Mouse (Mus musculus) lung, embryonic 16.5 days (tissue): ENCODE data around the gene Fbxo46. TPM values are rescaled to one million over a fixed set of nuclear protein-coding genes. Genes with fewer than 3 reads are reported as not detected.
"Not testable (repeated sequence)": the region's sequence is repeated elsewhere in the genome, so short reads cannot be mapped to it uniquely, and the experiment has no call there.

ENCODE experiments used
- ATAC-seq: fragments of 200-750 bp; cut with Nextera tagmentation; 2 replicates; pipeline ENCODE4 v1.8.0; 2017; ENCODE audit warnings: low read depth, mild to moderate bottlenecking, moderate library complexity
- H3K27ac ChIP-seq: fragments of 300-500 bp; sonication (generic); 2 replicates; pipeline ENCODE4 v1.5.1; 2014; ENCODE audit warnings: mild to moderate bottlenecking, control low read depth, low read length
- H3K27me3 ChIP-seq: fragments of 300-500 bp; sonication (generic); 2 replicates; pipeline ENCODE4 v1.6.1; 2014; ENCODE audit warnings: low read depth, low read length, mixed read lengths; ENCODE audit not compliant: control insufficient read depth, insufficient read depth
- H3K36me3 ChIP-seq: fragments of 300-500 bp; sonication (generic); 2 replicates; pipeline ENCODE4 v1.6.1; 2014; ENCODE audit warnings: low read length; ENCODE audit not compliant: control insufficient read depth, insufficient read depth
- H3K4me1 ChIP-seq: fragments of 300-500 bp; sonication (generic); replicated peaks from 2 replicates; pipeline ENCODE4 v1.6.1; 2014; ENCODE audit warnings: low read length, mixed read lengths; ENCODE audit not compliant: control insufficient read depth, insufficient read depth
- H3K4me2 ChIP-seq: fragments of 300-500 bp; sonication (generic); 2 replicates; pipeline ENCODE4 v1.6.1; 2014; ENCODE audit warnings: low read depth, low read length, control low read depth
- H3K4me3 ChIP-seq: fragments of 300-500 bp; sonication (generic); 2 replicates; pipeline ENCODE4 v1.5.1; 2014; ENCODE audit warnings: mild to moderate bottlenecking, low read length, control low read depth
- H3K9ac ChIP-seq: fragments of 300-500 bp; sonication (generic); 2 replicates; pipeline ENCODE4 v1.6.1; 2014; ENCODE audit warnings: low read length, control low read depth
- H3K9me3 ChIP-seq: fragments of 300-500 bp; sonication (generic); 2 replicates; pipeline ENCODE4 v1.6.1; 2016; ENCODE audit warnings: low read length; ENCODE audit not compliant: control insufficient read depth
- WGBS: fragments of 180-500 bp; shearing (Covaris S2); extraction: QIAGEN DNeasy Blood & Tissue Kit; methylation state at CpG from one replicate; pipeline ENCODE4 v1.1.7; 2014; 5-methylcytosine and 5-hydroxymethylcytosine counted together
- polyA plus RNA-seq: library from polyadenylated mRNA; unstranded; fragments of >200 nt; fragmentation: Nextera tagmentation; extraction: Ambion mirVana; gene quantifications from 2 replicates; pipeline ENCODE4 v1.2.1, GENCODE M21; 2015

Gene Fbxo46
- polyA plus RNA-seq, 1 experiment from 2014 or later = 16.3 TPM

DNA sequence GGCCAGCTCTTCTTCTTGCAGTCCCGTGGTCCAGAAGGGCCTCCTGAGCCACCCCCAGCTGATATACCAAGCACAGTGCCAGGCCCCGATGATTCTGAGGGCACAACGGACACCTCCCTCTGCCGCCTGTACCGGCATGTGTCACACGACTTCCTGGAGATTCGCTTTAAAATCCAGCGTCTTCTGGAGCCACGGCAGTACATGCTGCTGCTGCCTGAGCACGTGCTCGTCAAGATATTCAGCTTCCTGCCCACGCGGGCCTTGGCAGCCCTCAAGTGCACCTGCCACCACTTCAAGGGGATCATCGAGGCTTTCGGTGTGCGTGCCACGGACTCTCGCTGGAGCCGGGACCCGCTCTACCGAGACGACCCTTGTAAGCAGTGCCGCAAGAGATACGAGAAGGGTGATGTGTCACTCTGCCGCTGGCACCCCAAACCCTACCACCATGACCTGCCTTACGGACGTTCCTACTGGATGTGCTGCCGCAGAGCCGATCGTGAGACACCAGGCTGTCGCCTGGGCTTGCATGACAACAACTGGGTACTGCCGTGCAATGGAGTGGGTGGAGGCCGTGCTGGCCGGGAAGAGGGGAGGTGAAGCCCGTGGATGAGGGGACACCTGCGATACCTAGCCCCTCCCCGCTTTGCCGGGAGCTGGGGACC is 17.1 kb downstream of the Fbxo46 start:
- H3K4me2 ChIP-seq = no peak overlapping the region
- 88% methylated on average over 38 of the region's 38 CpGs for WGBS
- H3K27me3 ChIP-seq = no peaks in the 10 kb centered on the region
- peaks cover 3% of the 10 kb centered on the region for H3K4me1 ChIP-seq
- H3K36me3 ChIP-seq = peaks cover 27% of the 10 kb centered on the region
- H3K9me3 ChIP-seq = no peaks in the 10 kb centered on the region
- 0 out of 2 replicates have a peak, but pooled peaks have one; percentile 6 for ATAC-seq
- H3K4me3 ChIP-seq = no peak overlapping the region
- no peak overlapping the region for H3K27ac ChIP-seq
- H3K9ac ChIP-seq = no peak overlapping the region

DNA sequence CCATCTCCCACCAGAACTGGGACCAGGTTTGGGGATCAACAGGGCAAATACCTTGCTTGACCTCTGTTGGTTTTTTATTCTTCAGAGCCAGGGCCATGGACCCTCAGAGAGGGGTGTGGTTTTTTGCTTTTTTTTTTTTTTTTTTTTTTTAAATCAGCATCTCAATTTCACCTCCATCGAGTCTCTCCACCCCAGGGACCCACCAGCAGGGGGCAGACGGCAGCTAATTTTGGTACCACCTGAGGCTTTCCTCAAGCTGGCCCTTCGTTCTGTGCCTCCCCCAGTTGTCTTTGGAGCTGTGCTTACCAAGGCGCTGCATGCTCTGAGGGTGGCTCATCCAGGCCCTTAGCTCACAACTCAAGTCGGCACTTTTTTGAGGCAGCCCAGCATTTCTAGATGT is 17.7 kb downstream of the Fbxo46 start:
- Histone ChIP-seq H3K36me3 (peaks cover 27% of the 10 kb centered on the region), H3K9ac (no peak overlapping the region), H3K4me2 (no peak overlapping the region), H3K27me3 (no peaks in the 10 kb centered on the region), H3K9me3 (no peaks in the 10 kb centered on the region), H3K4me3 (no peak overlapping the region), H3K27ac (no peak overlapping the region), H3K4me1 (no peaks in the 10 kb centered on the region)
- no peak for ATAC-seq
- 37% methylated on average over 5 of the region's 5 CpGs for WGBS

DNA sequence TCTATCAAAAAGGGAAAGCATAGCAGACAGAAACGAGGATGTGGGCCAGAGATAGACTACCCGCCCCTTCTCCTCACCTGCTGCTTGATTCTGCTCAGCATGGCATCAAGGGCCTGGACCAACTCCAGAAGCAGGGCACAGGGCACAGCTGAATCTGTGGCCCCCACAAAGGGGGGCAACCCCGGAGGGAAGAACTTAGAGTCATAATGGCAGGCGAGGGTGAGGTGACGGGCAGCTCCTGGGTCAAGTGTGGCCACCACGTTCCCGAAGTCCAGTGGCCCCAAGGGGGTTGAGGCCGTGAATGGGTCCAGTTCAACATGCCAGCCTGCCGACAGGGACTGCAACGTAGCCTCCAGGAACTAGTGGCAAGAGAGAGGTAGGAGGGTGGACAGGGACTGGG is 27.1 kb downstream of the Fbxo46 start:
- 86% methylated on average over 10 of the region's 10 CpGs for WGBS
- H3K4me1 ChIP-seq = peaks cover 18% of the 10 kb centered on the region
- H3K27me3 ChIP-seq = no peaks in the 10 kb centered on the region
- H3K4me3 ChIP-seq = no peak overlapping the region
- H3K4me2 ChIP-seq = no peak overlapping the region
- H3K9ac ChIP-seq = no peak overlapping the region
- no peaks in the 10 kb centered on the region for H3K9me3 ChIP-seq
- no peak for ATAC-seq
- no peak overlapping the region for H3K27ac ChIP-seq
- peaks cover 5% of the 10 kb centered on the region for H3K36me3 ChIP-seq

DNA sequence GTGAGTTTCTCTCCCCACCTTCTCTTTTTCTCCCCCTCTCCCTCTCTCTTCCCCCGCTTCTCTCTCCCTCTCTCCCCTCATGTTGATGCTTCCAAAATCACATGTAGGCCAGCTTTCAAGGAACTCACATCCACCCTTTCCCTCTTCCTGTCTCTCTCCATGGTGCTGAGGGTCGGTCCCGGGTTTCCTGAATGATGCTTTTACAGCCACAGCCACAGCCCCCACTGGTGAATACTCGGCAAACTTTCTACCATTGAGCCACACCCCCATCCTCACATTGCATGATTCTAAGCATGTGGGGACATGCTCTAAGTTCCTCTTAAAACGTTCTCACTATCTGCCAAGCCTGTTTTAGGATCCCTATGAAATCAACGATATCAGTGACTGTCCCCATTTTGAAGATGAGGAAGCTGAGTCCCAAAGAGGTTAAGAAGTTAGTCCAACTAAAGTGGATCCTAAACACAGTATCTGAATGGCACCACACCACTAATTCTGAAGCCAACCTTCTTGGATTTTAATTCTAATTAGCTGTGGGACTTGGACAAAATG is 27.9 kb downstream of the Fbxo46 start:
- Histone ChIP-seq H3K27me3 (no peaks in the 10 kb centered on the region), H3K4me1 (peaks cover 18% of the 10 kb centered on the region), H3K4me3 (no peak overlapping the region), H3K27ac (no peak overlapping the region), H3K4me2 (no peak overlapping the region), H3K36me3 (peaks cover 10% of the 10 kb centered on the region), H3K9ac (no peak overlapping the region), H3K9me3 (no peaks in the 10 kb centered on the region)
- no peak for ATAC-seq
- WGBS = 50% methylated on average over 6 of the region's 6 CpGs

DNA sequence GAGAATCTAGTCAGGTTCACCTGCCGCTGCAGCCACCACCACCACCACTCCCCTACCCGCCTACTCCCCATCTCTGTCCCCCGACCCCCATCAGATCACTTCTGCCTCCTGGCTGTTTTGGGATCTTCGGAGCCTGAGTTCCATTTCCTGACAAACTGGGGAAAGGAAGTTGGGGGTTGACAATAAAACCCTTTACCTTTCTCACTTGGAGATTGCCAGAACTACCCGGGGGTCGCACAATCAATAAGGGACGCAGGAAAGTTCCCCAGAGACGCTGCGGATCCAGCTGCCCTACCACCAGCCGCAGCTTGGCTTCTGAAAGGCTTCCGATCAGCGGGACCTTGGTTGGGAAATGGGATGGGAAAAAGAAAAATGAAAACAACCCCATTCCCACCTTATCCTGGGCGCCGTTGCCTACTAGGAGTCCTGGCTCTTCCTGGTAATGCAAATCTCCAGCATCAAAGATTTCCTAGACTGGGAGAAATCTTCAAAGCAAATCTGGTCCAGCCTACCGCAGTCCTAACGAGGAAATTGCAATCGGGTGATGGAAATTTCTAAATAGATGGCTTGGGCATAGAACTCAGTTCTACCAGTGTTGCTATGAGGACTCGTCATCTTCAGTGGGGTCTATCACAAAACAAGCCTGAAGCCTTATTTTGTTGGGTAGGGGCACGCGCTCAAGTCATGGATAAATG is 28.7 kb downstream of the Fbxo46 start:
- WGBS = 12% methylated on average over 20 of the region's 20 CpGs

DNA sequence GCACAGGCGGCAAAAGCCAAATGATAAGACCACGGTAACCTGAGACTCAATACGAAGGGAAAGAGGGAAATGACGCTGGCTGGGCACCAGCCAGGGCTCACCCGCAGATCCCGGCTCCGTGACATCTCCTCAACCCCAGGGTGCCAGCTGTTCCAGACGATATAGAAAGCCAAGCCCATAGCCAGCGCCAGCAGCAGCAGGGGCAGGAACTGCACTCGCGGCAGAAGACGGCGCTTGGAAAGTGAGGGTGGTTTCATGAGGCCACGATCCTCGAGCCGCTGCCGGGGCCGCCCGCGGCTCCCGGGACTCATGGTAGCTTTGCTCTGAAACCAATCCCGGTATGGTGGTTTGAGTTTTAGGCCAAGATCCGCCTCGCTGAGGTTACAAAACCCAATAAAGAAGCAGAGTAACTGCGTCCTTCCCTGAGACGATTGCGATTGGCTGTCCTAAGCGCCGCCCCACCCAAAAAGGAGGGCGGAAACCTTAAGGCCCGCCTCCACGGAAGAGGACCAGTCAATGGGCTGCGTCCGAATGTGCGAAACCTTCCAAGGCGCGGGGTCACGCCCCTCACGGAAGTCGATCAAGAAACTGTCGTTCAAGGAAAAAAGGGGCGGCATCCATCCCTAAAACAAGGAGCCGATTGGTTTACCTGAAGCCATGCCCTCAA is 29.3 kb downstream of the Fbxo46 start, which contains the start of gene Qpctl:
Gene Qpctl, minus strand, starts transcription at position 417 of the 667 bp plus-strand sequence.
- Histone ChIP-seq H3K9me3 (no peaks in the 10 kb centered on the region), H3K4me2 (peak within 1 kb of the TSS; percentile 94), H3K9ac (peak within 1 kb of the TSS; percentile 86), H3K4me3 (peak within 1 kb of the TSS; percentile 84), H3K27ac (peak within 1 kb of the TSS; percentile 91), H3K36me3 (peaks cover 17% of the 10 kb centered on the region), H3K4me1 (peaks cover 18% of the 10 kb centered on the region), H3K27me3 (no peaks in the 10 kb centered on the region)
- 0% methylated on average over 43 of the region's 43 CpGs for WGBS
- ATAC-seq = peak; percentile 98

More for the DNA sequence above, 28.7 kb downstream of the Fbxo46 start:
- Histone ChIP-seq H3K4me1 (peaks cover 18% of the 10 kb centered on the region), H3K4me2 (peak overlapping the region; percentile 94), H3K9me3 (no peaks in the 10 kb centered on the region), H3K27ac (peak overlapping the region; percentile 91), H3K9ac (peak overlapping the region; percentile 71), H3K4me3 (peak overlapping the region; percentile 84), H3K36me3 (peaks cover 12% of the 10 kb centered on the region), H3K27me3 (no peaks in the 10 kb centered on the region)
- ATAC-seq = no peak

DNA sequence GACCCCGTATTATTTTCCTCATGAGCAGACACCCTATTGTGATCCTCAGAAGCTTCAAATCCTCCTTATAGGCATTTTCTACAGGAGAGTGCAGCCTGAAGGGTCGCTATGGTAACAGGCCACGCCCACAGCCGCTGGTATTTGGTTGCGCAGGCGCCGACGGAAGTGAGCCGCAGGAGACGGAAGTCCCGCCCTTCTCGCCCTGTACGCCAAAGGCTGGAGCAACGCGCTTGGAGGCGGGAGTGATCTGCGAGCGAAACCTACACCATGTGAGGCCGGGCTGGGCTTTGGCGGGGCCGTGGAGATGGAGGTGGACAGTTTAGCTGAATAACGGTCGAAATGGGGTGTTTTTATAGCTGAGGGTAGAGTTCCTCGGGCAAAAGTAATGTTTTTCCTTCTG is 30.0 kb downstream of the Fbxo46 start, which contains the start of gene Snrpd2:
Gene Snrpd2, plus strand, starts transcription at position 97 of the 400 bp plus-strand sequence.
- Histone ChIP-seq H3K9ac (peak within 1 kb of the TSS; percentile 86), H3K36me3 (peaks cover 19% of the 10 kb centered on the region), H3K9me3 (no peaks in the 10 kb centered on the region), H3K4me3 (peak within 1 kb of the TSS; percentile 84), H3K27me3 (no peaks in the 10 kb centered on the region), H3K4me2 (peak within 1 kb of the TSS; percentile 94), H3K27ac (peak within 1 kb of the TSS; percentile 91), H3K4me1 (peaks cover 18% of the 10 kb centered on the region)
- peak; percentile 91 for ATAC-seq
- 0% methylated on average over 24 of the region's 24 CpGs for WGBS

DNA sequence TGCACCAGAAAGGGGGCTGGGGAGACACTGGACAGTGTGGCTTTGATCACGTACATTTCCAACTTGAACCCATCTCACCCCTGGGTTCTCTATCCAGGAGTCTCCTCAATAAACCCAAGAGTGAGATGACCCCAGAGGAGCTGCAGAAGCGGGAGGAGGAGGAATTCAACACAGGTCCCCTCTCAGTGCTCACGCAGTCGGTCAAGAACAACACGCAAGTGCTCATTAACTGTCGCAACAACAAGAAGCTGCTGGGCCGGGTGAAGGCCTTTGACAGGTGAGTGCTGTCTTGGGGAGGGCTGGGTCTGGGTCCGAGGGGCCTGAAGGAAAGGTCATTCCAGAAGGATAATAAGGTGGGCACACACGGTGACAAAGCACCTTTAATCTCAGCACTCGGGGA is 31.5 kb downstream of the Fbxo46 start:
- H3K4me3 ChIP-seq, H3K27me3 ChIP-seq, H3K4me2 ChIP-seq, ATAC-seq, H3K27ac ChIP-seq, H3K9ac ChIP-seq, H3K9me3 ChIP-seq: not testable (repeated sequence)
- H3K36me3 ChIP-seq = peaks cover 19% of the 10 kb centered on the region
- H3K4me1 ChIP-seq = peaks cover 18% of the 10 kb centered on the region
- WGBS = 82% methylated on average over 10 of the region's 10 CpGs

DNA sequence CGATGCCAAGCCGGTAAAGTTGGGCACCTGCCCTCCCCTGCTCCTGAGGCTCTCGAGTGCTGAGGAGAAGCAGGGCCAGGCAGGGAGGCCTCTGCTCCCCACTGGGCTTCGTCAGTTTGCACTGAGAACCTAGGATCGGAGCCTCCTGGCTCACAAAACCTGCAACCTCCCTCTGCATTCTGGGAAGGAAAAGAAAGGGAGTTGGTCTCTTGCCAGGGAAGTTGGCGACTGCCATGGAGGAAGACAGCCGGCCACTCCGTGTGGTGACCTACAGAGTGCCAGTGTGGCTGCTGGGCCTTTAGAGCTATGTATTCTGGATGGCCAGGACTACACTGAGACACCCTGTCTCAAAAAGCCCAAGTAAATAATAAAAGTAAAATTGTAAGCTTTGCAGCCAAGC is 35.1 kb downstream of the Fbxo46 start:
- Histone ChIP-seq H3K4me3 (no peak overlapping the region), H3K9me3 (no peaks in the 10 kb centered on the region), H3K27me3 (peaks cover 7% of the 10 kb centered on the region), H3K4me2 (no peak overlapping the region), H3K4me1 (peaks cover 20% of the 10 kb centered on the region), H3K9ac (no peak overlapping the region), H3K27ac (no peak overlapping the region), H3K36me3 (peaks cover 19% of the 10 kb centered on the region)
- no peak for ATAC-seq
- 72% methylated on average over 8 of the region's 8 CpGs for WGBS
